ENCODE assay signal across 15 mouse cellular contexts in the genomic region with DNA sequence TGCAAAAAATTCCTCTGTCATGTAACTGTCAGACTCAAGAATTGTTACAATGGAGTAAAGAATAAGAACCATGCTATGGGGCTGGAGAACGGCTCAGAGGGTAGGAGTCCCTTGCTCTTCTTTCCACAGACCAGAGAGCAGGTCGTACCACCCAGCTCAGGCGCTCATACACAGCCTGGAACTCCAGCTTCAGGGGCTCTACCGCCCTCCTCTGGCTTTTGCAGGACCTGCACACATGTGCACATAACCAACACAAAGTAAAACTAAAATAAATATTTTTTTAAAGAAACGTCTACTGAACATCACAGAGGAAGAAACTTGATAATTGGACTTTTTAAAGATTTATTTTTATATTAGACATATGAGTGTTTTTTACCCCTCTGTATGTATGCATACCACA. TPM values are rescaled to one million over a fixed set of nuclear protein-coding genes. Genes with fewer than 3 reads are reported as not detected.
DNase-seq lines count a peak whose midpoint lies in the region; ATAC-seq and TF ChIP-seq lines count a peak whose summit lies in the region.
"Had no signal": no experiment of that assay in that cellular context is flagged by ENCODE, and none has a peak within 500 bp of the region (broad histone marks: within the 10 kb centered on the region; RNA-seq: fewer than 3 reads in every experiment).

No protein-coding gene starts in this region.

- no peak for ATAC-seq in kidney, postnatal 0 days (replicated peaks; ENCODE audit: low FRiP score, low read depth)

- peaks cover 11% of the 10 kb centered on the region; the same call in 1 of the 2 replicates for H3K36me3 ChIP-seq in kidney, postnatal 0 days (ENCODE audit: insufficient read depth, low read length)
- H3K36me3 ChIP-seq: midbrain, embryonic 12.5 days; neural tube, embryonic 12.5 days had no signal

- H3K4me3 ChIP-seq in kidney, postnatal 0 days (replicated peaks; ENCODE audit: low read depth, low read length) = no peak overlapping the region
- H3K4me3 ChIP-seq: embryonic facial prominence, embryonic 13.5 days; midbrain, embryonic 12.5 days; neural tube, embryonic 12.5 days had no signal

- no peak overlapping the region for H3K9ac ChIP-seq in kidney, postnatal 0 days (ENCODE audit: low read depth, low read length)
- H3K9ac ChIP-seq: embryonic facial prominence, embryonic 13.5 days; limb, embryonic 13.5 days; midbrain, embryonic 12.5 days; neural tube, embryonic 12.5 days had no signal

- peak; percentile 38; the same call in 1 of the 2 replicates for TF ChIP-seq CTCF in kidney, postnatal 0 days (IDR thresholded peaks at IDR 0.05; ENCODE audit: low read depth)

- H3K27me3 ChIP-seq in kidney, postnatal 0 days (ENCODE audit: insufficient read depth, low read length) = no peaks in the 10 kb centered on the region
- H3K27me3 ChIP-seq: embryonic facial prominence, embryonic 13.5 days; limb, embryonic 13.5 days; midbrain, embryonic 12.5 days; neural tube, embryonic 12.5 days had no signal

- H3K27ac ChIP-seq in kidney, postnatal 0 days = no peak overlapping the region
- H3K27ac ChIP-seq: embryonic facial prominence, embryonic 13.5 days; midbrain, embryonic 12.5 days; neural tube, embryonic 12.5 days had no signal

- 84% methylated on average over 5 of the region's 5 CpGs for WGBS in kidney, postnatal 0 days

- no peak overlapping the region for H3K4me2 ChIP-seq in kidney, postnatal 0 days (ENCODE audit: low read length)
- H3K4me2 ChIP-seq: embryonic facial prominence, embryonic 13.5 days; midbrain, embryonic 12.5 days; neural tube, embryonic 12.5 days had no signal

- no peaks in the 10 kb centered on the region for H3K9me3 ChIP-seq in kidney, postnatal 0 days (replicated peaks; ENCODE audit: low read length)
- H3K9me3 ChIP-seq: embryonic facial prominence, embryonic 13.5 days; midbrain, embryonic 12.5 days; neural tube, embryonic 12.5 days had no signal

- DNase-seq in embryo, embryonic 10.5 days (ENCODE audit: low spot score) = peak; percentile 13
- DNase-seq in embryo, embryonic 10 days (ENCODE audit: low spot score) = no peak
- DNase-seq in kidney, postnatal 0 days (ENCODE audit: low spot score) = no peak
- no peak for DNase-seq in kidney, postnatal 25 days
- DNase-seq in thymus, postnatal 4 days = peak; percentile 13
- no peak for DNase-seq in thymus, postnatal 10 days (ENCODE audit: low spot score in 2 of 2)
- DNase-seq in cerebellum, adult 9-10 months = no peak
- no peak for DNase-seq in ovary, postnatal 36 days (ENCODE audit: low spot score)
- DNase-seq: adrenal gland, postnatal 36 days; cerebellum, adult 2 months; kidney, adult 18-20 months had no signal

- H3K4me1 ChIP-seq in kidney, postnatal 0 days (replicated peaks; ENCODE audit: insufficient read depth, low read length) = peaks cover 5% of the 10 kb centered on the region; the same call in 1 of the 2 replicates
- H3K4me1 ChIP-seq: neural tube, embryonic 12.5 days had no signal

RNA-seq across cellular contexts. Expression of a gene that starts 1.6 kb away (rescaled TPM):
- polyA plus RNA-seq in kidney, postnatal 0 days (2015; fragmentation: Nextera tagmentation; extraction: Ambion mirVana) = 11.1 and 12.4 TPM in 2 replicates

Comparison
In these comparisons a context has a peak if more than half of its experiments do, and no peak if none do; other contexts are left out.
1. DNase-seq: peak in embryo, embryonic 10.5 days (single experiment) and thymus, postnatal 4 days (single experiment); none in embryo, embryonic 10 days (single experiment), kidney, postnatal 0 days (single experiment), kidney, postnatal 25 days (0 of 2), thymus, postnatal 10 days (0 of 2), cerebellum, adult 9-10 months (single experiment) and ovary, postnatal 36 days (single experiment).